Mouse (Mus musculus) kidney, adult 9 months (tissue): ENCODE measurements around the gene Tnrc6c.

ENCODE experiments used
- DNase-seq: peaks from one replicate; pipeline ENCODE4 v3.0.0; 2022

Tnrc6c gene

GRCm38 (mm10) chr11:117798160-117798541, 144.1 kb downstream of the Tnrc6c start:
- no peak for DNase-seq

GRCm38 (mm10) chr11:117799174-117799573, 145.1 kb downstream of the Tnrc6c start:
- no peak for DNase-seq

GRCm38 (mm10) chr11:117800038-117800437, 145.9 kb downstream of the Tnrc6c start:
- DNase-seq = no peak

GRCm38 (mm10) chr11:117801650-117802049, 147.6 kb downstream of the Tnrc6c start:
- no peak for DNase-seq

GRCm38 (mm10) chr11:117803166-117803688, 149.1 kb downstream of the Tnrc6c start:
- no peak for DNase-seq

- no peak for DNase-seq
Observed at GRCm38 (mm10) chr11:117806781-117807180, 152.7 kb downstream of the Tnrc6c start.

- peak; percentile 75 for DNase-seq
Observed at GRCm38 (mm10) chr11:117809407-117810311, 155.6 kb downstream of the Tnrc6c start, which contains the start of the genes Gm20708 and Syngr2. TSS of gene Gm20708 (plus strand) at chr11:117809668. TSS of gene Syngr2 (plus strand) at chr11:117809668.

- peak; percentile 94 for DNase-seq
Observed at GRCm38 (mm10) chr11:117810401-117811046, 156.4 kb downstream of the Tnrc6c start.
